Mouse (Mus musculus) lung, postnatal 0 days (tissue): ENCODE measurements around the gene Rgs2.

Experiments
- CTCF ChIP-seq: IDR thresholded peaks from 2 replicates; pipeline ENCODE4 v1.5.1; 2016; ENCODE audit warnings: antibody characterized with exemption, mild to moderate bottlenecking
- EP300 ChIP-seq: IDR thresholded peaks from 2 replicates; pipeline ENCODE4 v1.6.1; 2016; ENCODE audit warnings: antibody characterized with exemption, mild to moderate bottlenecking, control low read depth

GRCm38 (mm10) chr1:144005648-144006047 is 1.7 kb upstream of the Rgs2 start:
- TF ChIP-seq CTCF (no peak), EP300 (no peak)
